Mouse (Mus musculus): Measurements from ENCODE around the gene Rab36.

Gene Rab36

GRCm38 (mm10) chr10:75045831-75046230, 9.0 kb downstream of the Rab36 start:
- no peak for DNase-seq (ENCODE audit: low spot score)

GRCm38 (mm10) chr10:75048711-75049110, 11.9 kb downstream of the Rab36 start:
- DNase-seq (ENCODE audit: low spot score), result no peak

- no peak for DNase-seq (ENCODE audit: low spot score)
Observed at GRCm38 (mm10) chr10:75051364-75052074, 14.7 kb downstream of the Rab36 start.

GRCm38 (mm10) chr10:75052902-75053301, 16.0 kb downstream of the Rab36 start:
- DNase-seq (ENCODE audit: low spot score), result no peak

GRCm38 (mm10) chr10:75053655-75054054, 16.8 kb downstream of the Rab36 start:
- no peak for DNase-seq (ENCODE audit: low spot score)

GRCm38 (mm10) chr10:75054125-75054524, 17.3 kb downstream of the Rab36 start:
- DNase-seq (ENCODE audit: low spot score), result no peak

- DNase-seq (ENCODE audit: low spot score), result no peak
Observed at GRCm38 (mm10) chr10:75055672-75056071, 18.8 kb downstream of the Rab36 start.

GRCm38 (mm10) chr10:75056255-75056654, 19.4 kb downstream of the Rab36 start:
- no peak for DNase-seq (ENCODE audit: low spot score)

GRCm38 (mm10) chr10:75058336-75058735, 21.5 kb downstream of the Rab36 start:
- DNase-seq (ENCODE audit: low spot score), result no peak

GRCm38 (mm10) chr10:75058761-75059395, 22.0 kb downstream of the Rab36 start:
- no peak for DNase-seq (ENCODE audit: low spot score)

- DNase-seq (ENCODE audit: low spot score), result peak; percentile 46
Observed at GRCm38 (mm10) chr10:75059396-75059795, 22.5 kb downstream of the Rab36 start.

- DNase-seq (ENCODE audit: low spot score), result no peak
Observed at GRCm38 (mm10) chr10:75060217-75060842, 23.5 kb downstream of the Rab36 start, which contains the start of gene Bcr. Gene Bcr, plus strand, starts transcription at chr10:75060592.

GRCm38 (mm10) chr10:75060843-75061235, 24.0 kb downstream of the Rab36 start:
- DNase-seq (ENCODE audit: low spot score), result no peak

- DNase-seq (ENCODE audit: low spot score), result no peak
Observed at GRCm38 (mm10) chr10:75061341-75062188, 24.7 kb downstream of the Rab36 start.

- no peak for DNase-seq (ENCODE audit: low spot score)
Observed at GRCm38 (mm10) chr10:75062189-75062561, 25.3 kb downstream of the Rab36 start.

GRCm38 (mm10) chr10:75062621-75063020, 25.8 kb downstream of the Rab36 start:
- no peak for DNase-seq (ENCODE audit: low spot score)

GRCm38 (mm10) chr10:75063301-75063965, 26.6 kb downstream of the Rab36 start:
- DNase-seq (ENCODE audit: low spot score), result no peak

GRCm38 (mm10) chr10:75065691-75066090, 28.8 kb downstream of the Rab36 start:
- no peak for DNase-seq (ENCODE audit: low spot score)

GRCm38 (mm10) chr10:75067446-75067845, 30.6 kb downstream of the Rab36 start:
- DNase-seq (ENCODE audit: low spot score), result no peak

- DNase-seq (ENCODE audit: low spot score), result no peak
Observed at GRCm38 (mm10) chr10:75068086-75068485, 31.2 kb downstream of the Rab36 start.

GRCm38 (mm10) chr10:75068624-75069328, 31.9 kb downstream of the Rab36 start:
- DNase-seq (ENCODE audit: low spot score), result no peak

All from c-Kit-positive CD71-positive TER-119-positive erythroid progenitor cells, embryonic 14.5 days (primary cell).